Mouse (Mus musculus) splenic B cell, adult 2 months (primary cell): ENCODE measurements around the gene Sh3bp4.

Experiments used
- DNase-seq: peaks from one replicate; pipeline ENCODE4 v3.0.0-alpha.2; 2011; ENCODE audit warnings: low read depth, low spot score
- H3K27me3 ChIP-seq: 2 replicates; pipeline ENCODE4 v1.6.1; 2012; ENCODE audit warnings: mild to moderate bottlenecking, low read length, moderate library complexity, mixed read lengths; ENCODE audit not compliant: control insufficient read depth, poor library complexity, insufficient read depth, severe bottlenecking
- H3K36me3 ChIP-seq: 2 replicates; pipeline ENCODE4 v1.6.1; 2012; ENCODE audit warnings: mild to moderate bottlenecking, low read length, moderate library complexity, mixed read lengths; ENCODE audit not compliant: control insufficient read depth, poor library complexity, insufficient read depth, severe bottlenecking

The Sh3bp4 gene

DNA sequence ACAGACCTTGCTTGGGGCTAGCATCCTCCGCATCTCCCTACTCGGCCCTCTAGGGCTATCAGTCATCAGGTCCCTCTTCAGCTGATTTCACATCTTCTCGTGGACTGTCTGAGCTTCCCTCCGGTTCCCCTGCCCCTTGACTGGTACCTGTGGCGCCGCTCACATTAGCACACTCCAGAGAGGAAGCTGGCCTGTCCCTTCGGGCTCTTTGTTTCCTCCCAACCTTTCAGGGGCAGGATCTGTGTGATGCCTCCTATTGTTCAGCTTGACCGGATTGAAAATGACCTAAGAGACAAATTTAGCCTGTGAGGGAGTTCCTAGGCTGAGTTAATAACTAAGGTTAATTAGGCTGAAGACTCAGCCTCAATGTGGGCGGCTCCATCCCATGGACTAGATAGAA lies 69.9 kb downstream of the Sh3bp4 start:
- no peak for DNase-seq
- Histone ChIP-seq H3K36me3 (no peaks in the 10 kb centered on the region), H3K27me3 (no peaks in the 10 kb centered on the region)

DNA sequence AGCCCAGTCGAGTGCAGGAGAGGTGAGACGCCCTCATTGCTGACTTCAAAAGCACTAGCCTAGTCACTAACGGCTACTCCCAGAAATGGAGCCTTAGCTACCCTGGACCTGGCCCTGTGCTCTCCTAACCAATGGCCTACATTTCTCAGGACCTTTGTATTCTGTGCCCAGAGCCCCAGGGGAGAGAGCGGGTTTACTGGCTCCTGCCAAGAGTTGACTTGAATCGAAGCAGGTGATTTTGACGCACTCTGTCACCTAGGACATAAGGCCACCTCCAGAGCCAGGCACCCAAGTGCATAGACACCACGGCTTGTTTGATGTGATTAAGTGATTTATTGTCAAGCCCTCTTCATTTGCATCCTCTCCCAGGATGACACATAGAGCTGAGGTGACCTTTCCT lies 80.9 kb downstream of the Sh3bp4 start:
- DNase-seq = no peak
- no peaks in the 10 kb centered on the region for H3K36me3 ChIP-seq
- no peaks in the 10 kb centered on the region for H3K27me3 ChIP-seq

DNA sequence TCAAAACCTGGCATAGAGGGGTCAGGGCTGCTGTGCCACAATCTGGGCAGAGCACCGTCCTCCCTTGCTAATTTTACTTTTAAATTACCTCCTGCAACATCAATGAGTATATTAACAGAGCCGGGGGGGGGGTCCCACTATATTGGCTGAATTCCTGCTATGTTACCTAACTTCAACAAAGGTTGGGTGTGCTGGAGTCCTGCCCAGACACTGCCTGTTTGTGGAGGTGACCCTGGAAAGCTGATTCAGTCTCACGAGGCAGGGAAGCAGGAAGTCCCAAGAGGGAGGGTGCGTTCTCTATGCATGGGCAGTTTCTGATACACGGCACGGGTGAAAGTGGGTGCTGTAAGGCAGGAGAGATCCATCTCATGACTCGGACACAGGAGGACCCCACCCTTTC lies 82.4 kb downstream of the Sh3bp4 start:
- H3K27me3 ChIP-seq = no peaks in the 10 kb centered on the region
- DNase-seq = no peak

DNA sequence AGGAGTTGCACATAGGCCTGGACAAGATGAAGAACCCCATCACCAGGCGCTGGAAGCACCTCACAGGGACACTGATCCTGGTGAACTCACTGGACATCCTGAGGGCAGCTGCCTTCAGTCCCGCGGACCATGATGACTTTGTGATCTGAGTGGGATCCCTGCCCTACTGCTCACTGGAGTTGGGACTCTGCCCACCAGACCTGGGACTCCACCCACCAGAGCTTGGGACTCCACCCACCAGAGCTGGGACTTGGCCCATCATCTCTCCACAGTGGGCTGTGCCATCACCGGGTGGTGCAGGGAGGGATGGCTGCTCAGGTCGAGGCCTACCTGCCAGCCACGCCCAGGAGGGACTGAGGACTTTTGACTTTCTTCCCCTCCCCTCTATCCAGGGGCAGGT lies 83.0 kb downstream of the Sh3bp4 start:
- Histone ChIP-seq H3K27me3 (no peaks in the 10 kb centered on the region), H3K36me3 (no peaks in the 10 kb centered on the region)
- no peak for DNase-seq

More for the DNA sequence above, 82.4 kb downstream of the Sh3bp4 start:
- H3K36me3 ChIP-seq = no peaks in the 10 kb centered on the region

DNA sequence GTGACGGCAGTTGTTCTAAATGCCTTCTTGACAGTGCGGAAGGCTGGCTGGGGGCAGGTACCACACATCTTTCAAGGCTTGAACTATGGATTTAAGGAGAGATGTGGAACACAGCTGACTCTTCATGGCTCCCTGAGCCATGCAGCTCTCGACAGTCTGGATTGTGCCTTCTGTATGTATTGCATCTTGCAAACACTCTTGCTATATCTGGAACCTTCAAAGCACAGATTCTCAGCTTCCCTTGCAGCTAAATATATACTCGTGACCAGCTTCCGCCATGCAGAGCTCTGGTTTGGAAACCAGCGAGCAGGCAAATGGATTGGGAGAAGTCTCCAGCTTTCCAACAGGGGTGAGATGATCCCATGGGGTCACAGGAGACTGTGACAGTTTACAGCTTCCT lies 93.3 kb downstream of the Sh3bp4 start:
- no peak for DNase-seq
- no peaks in the 10 kb centered on the region for H3K36me3 ChIP-seq
- H3K27me3 ChIP-seq = no peaks in the 10 kb centered on the region

DNA sequence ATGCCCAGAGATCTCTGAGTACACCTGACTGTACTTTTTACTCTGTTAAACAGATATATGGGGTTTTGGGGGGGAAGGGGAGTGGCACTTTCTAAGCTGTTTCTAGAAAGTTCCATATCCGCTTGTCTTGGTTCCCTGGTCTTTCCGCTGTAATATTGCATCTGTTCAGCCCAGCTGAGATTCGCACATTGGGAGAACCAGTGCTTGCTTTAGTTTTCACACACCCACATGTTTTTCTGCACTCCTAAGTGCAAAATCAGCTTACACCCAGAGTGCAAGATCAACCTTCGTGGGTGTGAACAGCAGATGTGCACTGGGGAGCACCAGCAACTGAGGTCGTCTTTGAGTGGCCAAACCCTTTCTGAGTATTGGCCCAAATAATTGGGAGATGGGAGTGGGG lies 94.1 kb downstream of the Sh3bp4 start:
- no peaks in the 10 kb centered on the region for H3K27me3 ChIP-seq
- no peaks in the 10 kb centered on the region for H3K36me3 ChIP-seq
- no peak for DNase-seq

DNA sequence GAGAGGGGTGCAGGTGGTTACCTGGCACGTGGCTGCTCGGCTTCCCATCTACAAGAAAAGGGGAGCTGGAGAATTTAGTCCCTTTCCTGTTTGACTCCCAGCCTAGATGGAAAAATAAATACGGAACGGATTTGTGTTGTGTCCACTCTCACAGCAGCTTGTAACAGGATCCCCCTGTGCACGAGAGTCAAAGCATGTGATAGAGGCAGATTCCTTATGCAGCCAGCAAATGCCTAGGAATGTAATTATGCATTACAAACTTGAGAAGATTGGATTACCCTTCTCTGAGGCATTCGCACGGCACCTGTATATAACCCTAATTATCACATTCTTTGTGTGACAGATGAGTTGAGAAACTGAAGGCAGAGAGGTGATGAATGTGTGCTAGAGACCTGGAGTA lies 94.5 kb downstream of the Sh3bp4 start:
- Histone ChIP-seq H3K27me3 (no peaks in the 10 kb centered on the region), H3K36me3 (no peaks in the 10 kb centered on the region)
- DNase-seq = no peak

DNA sequence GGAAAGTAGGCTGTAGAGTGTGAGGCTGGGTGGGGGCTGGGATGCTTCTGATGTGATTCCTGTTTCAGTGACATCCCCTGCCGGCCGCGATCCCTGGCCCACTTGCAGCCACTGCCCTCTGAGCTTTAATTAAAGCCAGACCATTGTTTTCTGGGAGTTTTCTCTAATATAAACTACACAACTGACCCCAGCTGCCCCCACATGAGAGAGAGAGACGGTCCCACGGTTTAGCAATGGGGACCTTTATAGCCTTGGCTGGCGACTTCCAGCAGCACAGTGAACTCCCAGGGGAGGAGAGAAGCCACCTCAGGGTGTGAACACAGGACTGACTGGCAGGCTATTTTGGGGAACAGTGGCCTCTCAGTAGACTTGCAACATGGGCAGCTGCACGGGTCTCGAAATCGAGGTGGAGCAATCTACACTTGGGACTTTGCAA lies 96.6 kb downstream of the Sh3bp4 start:
- no peaks in the 10 kb centered on the region for H3K36me3 ChIP-seq
- no peak for DNase-seq
- H3K27me3 ChIP-seq = no peaks in the 10 kb centered on the region

DNA sequence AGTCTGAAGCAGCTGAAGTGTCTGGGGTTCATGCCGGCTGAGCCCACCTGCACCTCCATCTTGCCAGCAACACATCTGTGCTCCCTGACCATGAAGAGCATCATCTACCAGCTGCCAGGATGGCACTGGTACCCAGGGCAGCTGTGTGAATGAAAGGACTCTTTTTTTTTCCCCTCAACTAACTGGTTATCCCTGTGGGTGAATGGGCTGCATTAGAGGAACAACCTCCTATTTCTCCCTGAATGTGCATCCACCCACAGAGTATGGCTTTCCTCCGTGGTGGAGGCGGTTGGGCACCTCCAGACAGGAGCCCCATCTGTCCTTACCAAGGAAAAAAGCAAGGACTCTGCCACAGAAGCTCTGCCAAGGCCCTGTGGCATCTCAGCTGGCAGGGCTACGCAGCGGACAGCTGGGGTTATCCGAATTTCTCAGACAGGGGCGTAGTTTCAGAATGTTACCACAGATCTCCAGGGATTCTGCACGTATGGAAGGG lies 101.1 kb downstream of the Sh3bp4 start:
- DNase-seq = no peak
- H3K27me3 ChIP-seq = no peaks in the 10 kb centered on the region
- no peaks in the 10 kb centered on the region for H3K36me3 ChIP-seq

DNA sequence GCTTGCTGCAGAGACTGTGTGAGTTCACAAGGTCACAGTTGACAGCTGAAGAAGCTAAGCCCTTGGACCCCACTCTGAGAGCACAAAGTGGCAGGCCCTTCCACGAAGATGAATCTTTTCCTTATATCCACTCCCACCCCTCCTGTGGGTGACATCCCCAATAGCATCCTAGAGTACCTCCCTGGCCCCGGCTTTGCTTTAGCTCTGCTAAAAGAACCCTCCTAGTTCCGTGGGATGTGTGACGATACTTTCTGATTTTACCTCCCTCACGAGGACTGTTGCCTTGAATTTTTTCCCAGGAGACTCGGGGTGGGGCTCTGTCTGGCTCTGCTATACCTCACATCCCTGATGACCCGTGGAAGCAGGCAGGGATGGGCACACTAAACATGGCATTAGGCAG lies 104.4 kb downstream of the Sh3bp4 start:
- DNase-seq = no peak
- H3K36me3 ChIP-seq = no peaks in the 10 kb centered on the region

DNA sequence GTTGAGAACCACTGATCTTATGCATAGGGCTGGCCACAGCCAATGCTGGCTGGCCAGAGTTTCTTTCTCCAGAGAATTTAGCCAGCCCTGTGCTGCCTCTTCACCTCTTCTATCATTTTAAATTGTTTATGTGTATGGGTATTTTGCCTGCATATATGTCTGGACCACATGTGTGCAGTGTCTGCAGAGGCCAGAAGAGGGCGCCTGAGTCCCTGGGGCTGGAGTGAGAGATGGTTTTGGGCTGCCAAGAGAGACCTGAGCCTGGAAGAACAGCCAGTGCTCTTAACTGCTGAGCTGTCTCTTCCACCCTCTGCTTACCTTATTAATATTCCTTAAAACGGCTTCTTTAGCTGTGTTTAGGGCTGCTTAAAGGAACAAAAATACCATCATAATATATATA lies 105.1 kb downstream of the Sh3bp4 start:
- Histone ChIP-seq H3K36me3 (no peaks in the 10 kb centered on the region), H3K27me3 (no peaks in the 10 kb centered on the region)
- no peak for DNase-seq

More for the DNA sequence above, 104.4 kb downstream of the Sh3bp4 start:
- H3K27me3 ChIP-seq = no peaks in the 10 kb centered on the region

DNA sequence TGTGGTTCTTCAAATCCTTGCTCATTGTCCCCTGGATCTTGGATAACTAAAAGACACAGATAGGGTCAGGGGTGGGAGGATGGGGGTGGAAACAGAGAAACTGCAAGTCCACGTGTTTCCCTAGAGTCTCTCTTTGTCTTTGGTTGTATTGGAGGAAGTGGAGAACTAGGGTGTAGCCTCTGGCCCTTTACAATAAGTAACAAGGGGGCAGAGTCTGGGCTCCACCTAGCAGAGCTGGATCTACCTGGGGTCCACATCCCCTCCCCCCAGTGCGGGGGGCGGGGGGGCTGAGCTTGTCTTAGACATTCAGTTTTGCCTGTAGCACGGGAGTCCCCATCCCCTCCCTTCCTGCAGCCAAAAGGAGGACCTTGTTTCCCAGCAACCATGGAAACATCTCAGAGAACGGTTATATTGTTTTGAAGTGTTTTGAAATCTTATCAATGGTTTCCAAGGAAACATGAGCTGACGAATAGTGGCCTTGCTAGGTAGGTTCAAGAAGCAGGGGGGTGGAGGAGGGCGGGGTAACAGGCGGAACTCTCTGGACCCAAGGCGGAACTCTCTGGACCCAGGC lies 113.1 kb downstream of the Sh3bp4 start:
- no peak for DNase-seq
- H3K36me3 ChIP-seq = no peaks in the 10 kb centered on the region
- H3K27me3 ChIP-seq = no peaks in the 10 kb centered on the region

DNA sequence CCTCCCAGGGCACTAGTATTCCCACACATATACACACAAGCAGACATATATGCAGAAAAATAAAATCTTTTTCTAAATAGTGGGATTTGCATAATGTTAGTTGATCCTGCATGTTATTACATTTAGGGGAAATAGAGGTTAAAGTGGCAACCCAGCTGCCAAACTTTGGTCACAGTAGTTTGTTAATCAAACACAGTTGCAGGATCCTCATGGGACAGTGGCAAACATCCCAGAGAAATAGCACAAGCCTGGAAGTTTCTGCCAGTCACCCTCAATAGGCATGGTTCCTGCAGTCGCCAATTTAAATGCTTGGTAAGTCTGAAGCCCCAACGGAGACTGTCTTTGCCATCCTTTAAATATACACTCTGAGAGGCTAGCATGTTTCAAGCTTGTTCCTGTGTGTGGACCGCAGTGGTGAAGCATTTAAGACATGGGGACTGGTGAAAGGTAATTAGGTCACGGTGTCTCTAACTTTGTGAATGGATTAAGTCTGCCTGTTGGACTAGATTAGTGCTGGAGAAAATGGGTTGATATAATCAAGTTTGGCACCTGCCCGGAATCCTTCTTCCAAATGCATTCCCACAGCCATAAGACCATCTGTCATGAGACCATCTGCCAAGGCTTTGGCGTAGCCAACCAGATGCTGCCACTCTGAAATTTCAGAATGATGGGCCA lies 114.0 kb downstream of the Sh3bp4 start:
- no peak for DNase-seq
- H3K36me3 ChIP-seq = no peaks in the 10 kb centered on the region
- H3K27me3 ChIP-seq = no peaks in the 10 kb centered on the region

DNA sequence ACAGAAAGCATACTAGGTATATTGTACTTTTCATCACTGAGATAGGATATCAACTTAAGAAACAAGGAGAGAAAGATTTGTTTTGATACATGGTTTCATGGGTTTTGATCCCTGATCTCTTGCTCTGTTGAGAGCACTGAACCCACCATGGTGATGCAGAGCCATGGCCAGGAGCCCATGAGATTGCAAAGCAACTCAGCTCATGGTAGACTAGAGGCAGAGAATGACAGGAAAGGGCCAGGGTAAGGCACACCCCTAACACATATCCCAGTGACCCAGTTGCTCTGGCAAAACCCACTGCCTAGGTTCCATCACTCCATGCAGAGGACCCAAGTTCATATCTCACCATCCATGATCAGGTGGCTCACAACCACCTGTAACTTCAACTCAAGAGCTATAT lies 114.6 kb downstream of the Sh3bp4 start:
- Histone ChIP-seq H3K36me3 (no peaks in the 10 kb centered on the region), H3K27me3 (no peaks in the 10 kb centered on the region)
- DNase-seq = no peak

DNA sequence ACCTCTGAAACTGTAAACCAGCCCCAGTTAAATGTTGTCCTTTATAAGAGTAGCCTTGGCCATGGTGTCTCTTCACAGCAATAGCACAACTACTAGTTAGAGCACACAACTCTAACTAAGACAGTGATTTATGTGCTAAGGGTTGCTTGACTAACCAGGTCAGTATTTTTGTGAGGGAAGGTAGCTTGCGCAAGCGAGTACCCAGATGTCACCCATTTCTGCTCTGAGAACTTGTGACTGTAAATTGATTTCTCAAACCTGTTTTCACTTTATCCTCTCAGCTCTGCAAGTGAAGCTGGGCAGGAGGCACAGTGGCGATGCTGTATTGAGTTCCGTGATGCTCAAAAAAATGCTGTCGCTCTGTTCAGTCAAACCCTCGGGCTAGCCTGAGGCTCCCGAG lies 117.2 kb downstream of the Sh3bp4 start:
- no peaks in the 10 kb centered on the region for H3K27me3 ChIP-seq
- DNase-seq = no peak
- no peaks in the 10 kb centered on the region for H3K36me3 ChIP-seq

DNA sequence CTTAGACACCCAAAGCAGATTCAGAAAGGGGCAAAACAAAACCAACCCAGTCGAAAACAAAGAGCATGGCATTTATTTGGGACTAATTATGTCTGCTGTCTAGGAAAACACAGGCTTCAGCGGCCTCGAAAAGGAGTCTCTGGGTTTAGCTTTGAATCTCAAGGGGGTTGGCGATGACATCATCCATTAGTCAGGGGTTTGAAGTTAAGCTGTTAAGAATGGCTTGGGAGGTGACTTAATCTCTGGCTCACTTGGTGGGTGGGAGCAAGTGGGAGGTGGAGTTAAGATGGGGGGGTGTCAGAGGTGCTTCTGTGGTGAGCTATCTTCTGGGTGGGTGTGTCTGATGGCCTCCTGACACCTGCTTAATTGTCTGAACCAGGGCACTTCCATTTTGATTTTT lies 117.9 kb downstream of the Sh3bp4 start:
- no peaks in the 10 kb centered on the region for H3K36me3 ChIP-seq
- no peaks in the 10 kb centered on the region for H3K27me3 ChIP-seq
- no peak for DNase-seq
